Mouse (Mus musculus) adrenal gland, postnatal 14 days (tissue): Measurements from ENCODE around the gene Pla2g12b. TPM values are rescaled to one million over a fixed set of nuclear protein-coding genes. Genes with fewer than 3 reads are reported as not detected.

Experiments used
- DNase-seq: peaks from one replicate; pipeline ENCODE4 v3.0.0; 2021; ENCODE audit warnings: mixed read lengths
- total RNA-seq: library from RNA; stranded (reverse); gene quantifications from 2 replicates; pipeline ENCODE4 v1.2.3, GENCODE M21; 2021

Gene Pla2g12b
- total RNA-seq, 1 experiment from 2014 or later = 8.6 TPM

- DNase-seq = no peak
Observed at GRCm38 (mm10) chr10:59467297-59467696, 63.8 kb downstream of the Pla2g12b start.

GRCm38 (mm10) chr10:59470451-59470850, 67.0 kb downstream of the Pla2g12b start:
- no peak for DNase-seq

Other genes with a start within 250 kb of the Pla2g12b start
- gene Sept10, start 181.8 kb upstream of the Pla2g12b start, total RNA-seq = 52.2 and 54.0 TPM in 2 replicates
- gene Sowahc, start 181.7 kb upstream of the Pla2g12b start, total RNA-seq = 22.7 and 24.6 TPM in 2 replicates
- gene P4ha1, start 80.4 kb upstream of the Pla2g12b start, total RNA-seq = 25.8 and 37.1 TPM in 2 replicates
- 19.4 and 23.1 TPM in 2 replicates for gene Gm10273, start 8.0 kb upstream of the Pla2g12b start, total RNA-seq
- gene Oit3, start 38.1 kb downstream of the Pla2g12b start, total RNA-seq = 5.9 and 6.9 TPM in 2 replicates
- not detected in 2 replicates for gene Gm10322, start 212.4 kb downstream of the Pla2g12b start, total RNA-seq
- gene Mcu, start 213.0 kb downstream of the Pla2g12b start, total RNA-seq = 33.6 and 36.5 TPM in 2 replicates